Mouse (Mus musculus): ENCODE results near the gene Dlx2. TPM values are rescaled to one million over a fixed set of nuclear protein-coding genes. Genes with fewer than 3 reads are reported as not detected.

The Dlx2 gene
- polyA plus RNA-seq, 1 experiment = 16.0 TPM

GRCm38 (mm10) chr2:71577059-71577458, 30.5 kb upstream of the Dlx2 start:
- TF ChIP-seq FOSL1 (IDR thresholded peaks at IDR 0.05; ENCODE audit: insufficient read depth, low read length, poor library complexity, severe bottlenecking) (no peak), MYOD1 (IDR thresholded peaks at IDR 0.05; ENCODE audit: control insufficient read depth, insufficient read length, low read depth) (no peak)
- Histone ChIP-seq H3K79me2 (ENCODE audit: control insufficient read depth, insufficient read depth) (no peaks in the 10 kb centered on the region), H3K79me3 (ENCODE audit: low read depth) (no peaks in the 10 kb centered on the region), H3K4me3 (ENCODE audit: insufficient read depth, poor library complexity, severe bottlenecking) (no peak overlapping the region), H3ac (ENCODE audit: control insufficient read depth, insufficient read length, low read depth) (no peak overlapping the region), H3K36me3 (ENCODE audit: control insufficient read depth, insufficient read depth) (no peaks in the 10 kb centered on the region), H3K27me3 (ENCODE audit: control insufficient read depth, insufficient read depth, insufficient read length) (no peaks in the 10 kb centered on the region)

GRCm38 (mm10) chr2:71573736-71574135, 27.2 kb upstream of the Dlx2 start:
- Histone ChIP-seq H3K79me2 (ENCODE audit: control insufficient read depth, insufficient read depth) (no peaks in the 10 kb centered on the region), H3K4me3 (ENCODE audit: insufficient read depth, poor library complexity, severe bottlenecking) (no peak overlapping the region), H3K36me3 (ENCODE audit: control insufficient read depth, insufficient read depth) (no peaks in the 10 kb centered on the region), H3K27me3 (ENCODE audit: control insufficient read depth, insufficient read depth, insufficient read length) (no peaks in the 10 kb centered on the region), H3ac (ENCODE audit: control insufficient read depth, insufficient read length, low read depth) (no peak overlapping the region), H3K79me3 (ENCODE audit: low read depth) (no peaks in the 10 kb centered on the region)
- TF ChIP-seq CTCF (IDR thresholded peaks at IDR 0.05; ENCODE audit: control insufficient read depth, insufficient read depth, insufficient read length) = no peak
- peak; percentile 74 for TF ChIP-seq MYOD1 (IDR thresholded peaks at IDR 0.05; ENCODE audit: control insufficient read depth, insufficient read length, low read depth)
- no peak for TF ChIP-seq MAX (IDR thresholded peaks at IDR 0.05)
- no peak for TF ChIP-seq MYOG (IDR thresholded peaks at IDR 0.05; ENCODE audit: control insufficient read depth, extremely low read depth, insufficient read length)

GRCm38 (mm10) chr2:71566466-71566865, 19.9 kb upstream of the Dlx2 start:
- H3K27me3 ChIP-seq (ENCODE audit: control insufficient read depth, insufficient read depth, insufficient read length) = no peaks in the 10 kb centered on the region
- H3K79me3 ChIP-seq (ENCODE audit: low read depth) = no peaks in the 10 kb centered on the region
- H3K36me3 ChIP-seq (ENCODE audit: control insufficient read depth, insufficient read depth) = no peaks in the 10 kb centered on the region
- no peaks in the 10 kb centered on the region for H3K79me2 ChIP-seq (ENCODE audit: control insufficient read depth, insufficient read depth)
- no peak overlapping the region for H3ac ChIP-seq (ENCODE audit: control insufficient read depth, insufficient read length, low read depth)
- no peak for TF ChIP-seq FOSL1 (IDR thresholded peaks at IDR 0.05; ENCODE audit: insufficient read depth, low read length, poor library complexity, severe bottlenecking)
- TF ChIP-seq MAX (IDR thresholded peaks at IDR 0.05) = no peak
- no peak for TF ChIP-seq USF1 (IDR thresholded peaks at IDR 0.05; ENCODE audit: low read depth)
- TF ChIP-seq CEBPB (IDR thresholded peaks at IDR 0.05; ENCODE audit: low read depth) = no peak
- no peak for TF ChIP-seq MYOD1 (IDR thresholded peaks at IDR 0.05; ENCODE audit: control insufficient read depth, insufficient read length, low read depth)
- TF ChIP-seq CTCF (IDR thresholded peaks at IDR 0.05; ENCODE audit: control insufficient read depth, insufficient read depth, insufficient read length) = no peak
- TF ChIP-seq MYOG (IDR thresholded peaks at IDR 0.05; ENCODE audit: control insufficient read depth, extremely low read depth, insufficient read length) = no peak
- no peak overlapping the region for H3K4me3 ChIP-seq (ENCODE audit: insufficient read depth, poor library complexity, severe bottlenecking)

- TF ChIP-seq CEBPB (IDR thresholded peaks at IDR 0.05; ENCODE audit: low read depth) (no peak), MAX (IDR thresholded peaks at IDR 0.05) (no peak)
- Histone ChIP-seq H3K79me3 (ENCODE audit: low read depth) (no peaks in the 10 kb centered on the region), H3K79me2 (ENCODE audit: control insufficient read depth, insufficient read depth) (no peaks in the 10 kb centered on the region), H3K4me3 (ENCODE audit: insufficient read depth, poor library complexity, severe bottlenecking) (no peak overlapping the region), H3K27me3 (ENCODE audit: control insufficient read depth, insufficient read depth, insufficient read length) (no peaks in the 10 kb centered on the region), H3K36me3 (ENCODE audit: control insufficient read depth, insufficient read depth) (no peaks in the 10 kb centered on the region), H3ac (ENCODE audit: control insufficient read depth, insufficient read length, low read depth) (no peak overlapping the region)
Observed at GRCm38 (mm10) chr2:71556071-71556470, 9.5 kb upstream of the Dlx2 start.

GRCm38 (mm10) chr2:71551704-71552103, 5.2 kb upstream of the Dlx2 start:
- Histone ChIP-seq H3K79me2 (ENCODE audit: control insufficient read depth, insufficient read depth) (no peaks in the 10 kb centered on the region), H3K4me3 (ENCODE audit: insufficient read depth, poor library complexity, severe bottlenecking) (no peak overlapping the region), H3K36me3 (ENCODE audit: control insufficient read depth, insufficient read depth) (no peaks in the 10 kb centered on the region), H3K27me3 (ENCODE audit: control insufficient read depth, insufficient read depth, insufficient read length) (no peaks in the 10 kb centered on the region), H3K79me3 (ENCODE audit: low read depth) (no peaks in the 10 kb centered on the region), H3ac (ENCODE audit: control insufficient read depth, insufficient read length, low read depth) (no peak overlapping the region)
- TF ChIP-seq MYOG (IDR thresholded peaks at IDR 0.05; ENCODE audit: control insufficient read depth, extremely low read depth, insufficient read length) (no peak), FOSL1 (IDR thresholded peaks at IDR 0.05; ENCODE audit: insufficient read depth, low read length, poor library complexity, severe bottlenecking) (no peak), MAX (IDR thresholded peaks at IDR 0.05) (no peak), MYOD1 (IDR thresholded peaks at IDR 0.05; ENCODE audit: control insufficient read depth, insufficient read length, low read depth) (no peak), CEBPB (IDR thresholded peaks at IDR 0.05; ENCODE audit: low read depth) (no peak), CTCF (IDR thresholded peaks at IDR 0.05; ENCODE audit: control insufficient read depth, insufficient read depth, insufficient read length) (no peak), USF1 (IDR thresholded peaks at IDR 0.05; ENCODE audit: low read depth) (no peak)

- no peaks in the 10 kb centered on the region for H3K27me3 ChIP-seq (ENCODE audit: control insufficient read depth, insufficient read depth, insufficient read length)
Observed at GRCm38 (mm10) chr2:71550330-71550729, 3.8 kb upstream of the Dlx2 start.

More at GRCm38 (mm10) chr2:71550330-71550729, 3.8 kb upstream of the Dlx2 start:
- no peak for TF ChIP-seq MYOG (IDR thresholded peaks at IDR 0.05; ENCODE audit: control insufficient read depth, extremely low read depth, insufficient read length)
- TF ChIP-seq CEBPB (IDR thresholded peaks at IDR 0.05; ENCODE audit: low read depth) = no peak
- no peaks in the 10 kb centered on the region for H3K36me3 ChIP-seq (ENCODE audit: control insufficient read depth, insufficient read depth)
- no peak overlapping the region for H3K4me3 ChIP-seq (ENCODE audit: insufficient read depth, poor library complexity, severe bottlenecking)
- H3ac ChIP-seq (ENCODE audit: control insufficient read depth, insufficient read length, low read depth) = no peak overlapping the region
- no peaks in the 10 kb centered on the region for H3K79me3 ChIP-seq (ENCODE audit: low read depth)
- H3K79me2 ChIP-seq (ENCODE audit: control insufficient read depth, insufficient read depth) = peaks cover 7% of the 10 kb centered on the region

Data from C2C12 (cell line).